Mouse (Mus musculus): ENCODE data around the gene Mcrip2.

- TF ChIP-seq CTCF (IDR thresholded peaks at IDR 0.05; ENCODE audit: low read depth, low read length) (no peak), POLR2A (IDR thresholded peaks at IDR 0.05; ENCODE audit: borderline replicate concordance, low read depth, low read length) (no peak)
Observed at GRCm38 (mm10) chr17:25837076-25837410, 31.5 kb downstream of the Mcrip2 start, which contains the start of gene Rhbdl1.
